Mouse (Mus musculus) adrenal gland, adult 2 months (tissue): Measurements from ENCODE around the gene Ttc9c. TPM values are rescaled to one million over a fixed set of nuclear protein-coding genes. Genes with fewer than 3 reads are reported as not detected.

Experiments
- DNase-seq: peaks from one replicate; pipeline ENCODE4 v3.0.0; 2021
- polyA plus RNA-seq: library from polyadenylated mRNA; depleted of rRNA; stranded (reverse); fragments of >200 nt; gene quantifications from 2 replicates; pipeline ENCODE4 v1.2.3, GENCODE M21; 2012; rRNA removed
- total RNA-seq, 2 experiments: library from RNA; stranded (reverse); gene quantifications; 2 replicates each; pipeline ENCODE4 v1.2.3; 2021

Ttc9c gene
- total and polyA plus RNA-seq, 3 experiments = 7.0 to 39.3 (median 28.8) TPM

DNA sequence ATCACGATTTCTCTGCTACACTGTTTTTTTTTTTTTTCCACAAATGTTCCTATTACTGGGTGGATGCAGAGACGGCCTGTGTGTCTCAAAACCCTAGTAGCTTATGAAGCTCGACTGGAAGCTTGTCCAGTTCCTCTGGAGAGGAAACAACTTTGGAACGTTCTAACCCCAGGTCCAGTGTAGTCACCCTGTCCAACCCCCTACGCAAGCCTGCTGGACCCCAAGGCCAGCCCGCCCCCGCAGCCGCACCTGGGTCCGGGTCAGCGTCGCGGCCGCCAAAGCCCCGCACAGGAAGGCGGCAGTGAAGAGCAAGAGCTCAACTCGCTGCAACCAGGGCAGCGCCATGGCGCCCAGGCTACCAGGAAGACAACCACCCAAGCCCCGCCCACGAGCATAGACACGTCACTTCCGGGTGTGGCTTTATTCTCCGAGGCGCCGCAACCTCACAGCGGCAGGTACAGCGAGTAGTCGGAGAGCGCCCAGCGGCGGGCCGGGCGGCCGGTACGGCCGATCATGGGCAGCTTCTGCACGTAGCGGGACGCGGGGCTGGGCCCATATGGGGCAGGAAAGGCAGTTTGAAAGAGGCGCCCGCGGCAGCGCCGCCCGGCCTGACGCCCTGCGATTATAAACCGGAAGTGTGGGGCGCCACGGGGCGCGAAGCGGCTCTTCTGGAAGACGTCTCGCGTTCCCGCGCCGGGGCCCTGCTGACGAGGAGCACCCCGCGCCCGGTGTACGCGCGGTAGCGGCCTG, 44.9 kb downstream of the Ttc9c start, which contains the start of gene Tmem179b:
Tmem179b (minus strand) TSS at position 382 of the 750 bp plus-strand sequence.
- peak; percentile 96 for DNase-seq

DNA sequence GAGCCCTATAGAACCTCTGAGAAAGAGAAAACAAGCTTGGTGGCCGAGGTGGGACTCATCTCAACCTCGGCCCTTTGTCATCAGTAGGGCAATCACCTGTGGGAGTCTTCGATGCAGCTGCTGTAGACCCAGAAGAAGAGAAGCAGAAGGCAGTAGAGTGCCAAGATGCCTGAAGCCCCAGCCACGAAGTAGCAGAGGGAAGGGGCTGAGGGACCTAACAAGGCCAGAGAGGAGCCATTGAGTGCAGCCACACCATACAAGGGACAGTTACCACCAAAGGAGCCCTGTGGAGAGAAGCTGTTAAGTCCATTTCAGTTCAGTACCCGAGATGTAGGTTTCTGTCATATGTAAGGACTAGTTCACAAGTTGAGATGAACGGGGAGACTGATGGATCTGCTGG, 45.7 kb downstream of the Ttc9c start:
- no peak for DNase-seq

DNA sequence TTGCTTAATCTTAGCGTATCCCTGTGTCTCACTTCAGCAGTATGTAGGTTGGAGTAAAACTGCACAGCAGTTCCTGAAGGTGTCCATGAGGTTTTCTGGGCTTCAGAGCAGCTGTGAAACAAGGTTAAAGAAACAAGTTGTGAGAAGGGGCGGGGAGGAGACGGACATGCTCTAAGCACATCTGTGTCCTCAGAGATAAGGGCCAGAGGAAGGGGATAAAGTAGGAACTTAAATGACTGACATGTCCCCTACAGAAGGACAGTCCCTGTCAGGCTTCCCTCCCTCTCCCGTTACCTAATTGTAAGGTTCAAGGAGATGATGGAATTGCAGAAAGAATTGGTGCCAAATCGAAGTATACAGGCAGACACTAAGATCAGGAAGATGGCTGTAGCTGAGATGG, 46.1 kb downstream of the Ttc9c start:
- no peak for DNase-seq

DNA sequence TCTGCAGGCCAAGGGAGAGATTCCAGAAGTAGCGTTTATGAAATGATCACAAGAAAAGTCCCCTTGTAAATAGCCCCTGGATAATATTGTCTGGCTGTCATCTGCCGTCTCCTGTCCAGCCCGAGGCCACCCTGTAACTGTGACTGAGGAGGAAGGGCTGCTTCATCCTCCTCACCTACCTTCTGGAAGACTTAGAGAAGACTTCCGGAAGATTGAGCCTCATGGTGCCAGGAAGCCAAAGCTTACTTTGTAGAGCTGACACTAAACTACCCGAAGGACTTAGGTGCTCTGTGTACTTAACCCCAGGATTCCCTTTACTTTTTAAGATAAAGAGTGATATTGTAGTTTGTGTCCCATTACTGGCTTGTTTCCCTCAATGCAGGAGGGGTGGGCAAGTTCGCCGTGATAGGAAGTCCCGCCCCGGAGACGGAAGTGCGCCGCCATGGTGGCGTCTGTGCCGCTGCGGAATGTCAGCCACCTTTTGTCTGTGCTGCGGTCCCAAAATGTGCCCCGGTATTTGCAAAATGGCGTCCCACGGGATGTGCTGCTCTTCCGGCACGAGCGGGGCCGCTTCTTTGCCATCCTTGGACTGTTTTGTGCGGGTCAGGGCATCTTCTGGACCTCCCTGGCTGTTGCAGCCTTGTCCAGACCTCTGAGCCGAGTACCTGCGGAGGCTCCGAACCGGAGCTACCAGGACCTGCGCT, 48.4 kb downstream of the Ttc9c start, which contains the start of gene Tmem223:
Tmem223 (plus strand) TSS at position 430 of the 704 bp plus-strand sequence.
- DNase-seq = peak; percentile 88

DNA sequence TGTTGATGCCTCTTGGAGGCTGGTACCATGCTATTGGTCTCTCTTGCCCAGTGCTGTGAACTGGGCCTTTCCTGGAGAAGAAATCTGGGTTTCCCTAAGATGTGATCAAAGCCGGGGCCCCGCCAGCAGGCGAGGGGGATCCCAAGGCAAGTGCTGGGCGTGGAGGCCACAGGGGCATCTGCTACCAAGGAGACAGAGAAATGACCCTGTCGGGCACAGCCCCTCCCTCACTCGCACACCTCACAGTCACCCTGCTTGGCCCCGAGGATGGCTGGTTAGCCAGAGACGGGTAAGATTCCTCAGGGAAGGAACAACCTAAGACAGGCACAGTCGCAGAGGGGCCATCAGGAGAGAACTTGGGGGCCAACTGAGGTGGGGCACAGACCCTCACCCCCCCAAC, 53.6 kb downstream of the Ttc9c start:
- DNase-seq = no peak

DNA sequence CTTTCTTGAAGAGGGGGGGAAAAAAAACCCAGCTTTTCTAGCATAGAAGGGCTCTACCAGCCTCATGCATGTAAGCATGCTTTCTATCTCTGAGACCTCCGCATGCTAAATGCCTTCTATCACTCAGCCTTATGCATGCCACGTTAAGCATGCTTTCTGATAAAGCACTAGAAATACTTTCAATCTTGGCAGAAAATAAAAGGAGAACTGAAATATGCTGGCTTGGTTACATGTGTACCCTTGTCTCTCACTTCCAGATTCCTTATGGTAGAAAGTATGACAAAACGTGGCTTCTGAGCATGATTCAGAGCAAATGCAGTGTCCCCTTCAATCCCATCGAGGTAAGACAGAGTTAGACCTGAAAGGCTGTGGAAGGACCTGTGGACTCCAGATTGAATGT, 55.9 kb downstream of the Ttc9c start:
- no peak for DNase-seq

DNA sequence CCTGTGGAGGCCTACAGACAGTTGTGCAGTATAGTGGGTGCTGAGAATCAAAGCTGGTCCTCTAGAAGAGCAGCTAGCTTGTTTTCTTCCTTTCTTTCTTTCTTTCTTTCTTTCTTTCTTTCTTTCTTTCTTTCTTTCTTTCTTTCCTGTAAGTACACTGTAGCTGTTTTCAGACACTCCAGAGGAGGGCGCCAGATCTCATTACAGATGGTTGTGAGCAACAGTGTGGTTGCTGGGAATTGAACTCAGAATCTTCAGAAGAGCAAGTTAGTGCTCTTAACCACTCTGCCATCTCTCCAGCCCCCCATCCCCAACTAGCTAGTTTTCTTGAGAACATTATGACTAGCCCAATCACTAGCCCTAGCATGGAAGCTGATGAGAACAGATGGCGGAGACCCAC, 58.4 kb downstream of the Ttc9c start:
- no peak for DNase-seq

Other genes with a start within 250 kb of the Ttc9c start
Only the 30 nearest of the 33 such genes appear.
- gene Chrm1, start 155.5 kb downstream of the Ttc9c start, total RNA-seq = 1 to 10 TPM in 1 of 2 experiments, under 1 TPM in 1; 0.86 to 1.9 TPM
- 1.1 and 1.5 TPM in 2 replicates for gene Chrm1, start 155.5 kb downstream of the Ttc9c start, polyA plus RNA-seq
- gene Slc3a2, start 96.0 kb downstream of the Ttc9c start, total RNA-seq = 100 to 1,000 TPM; 202 to 548 TPM
- gene Slc3a2, start 96.0 kb downstream of the Ttc9c start, polyA plus RNA-seq = 162 and 192 TPM in 2 replicates
- gene Wdr74, start 83.5 kb downstream of the Ttc9c start, total RNA-seq = 10 to 100 TPM; 54.3 to 77.1 TPM
- gene Wdr74, start 83.5 kb downstream of the Ttc9c start, polyA plus RNA-seq = 23.4 and 24.0 TPM in 2 replicates
- under 1 TPM; 0.79 to 0.84 TPM for gene 1700092M07Rik, start 78.6 kb downstream of the Ttc9c start, total RNA-seq
- not detected in 2 replicates for gene 1700092M07Rik, start 78.6 kb downstream of the Ttc9c start, polyA plus RNA-seq
- 10 to 100 TPM; 80.4 to 95.4 TPM for gene Stx5a, start 77.9 kb downstream of the Ttc9c start, total RNA-seq
- 67.1 and 73.5 TPM in 2 replicates for gene Stx5a, start 77.9 kb downstream of the Ttc9c start, polyA plus RNA-seq
- 100 to 1,000 TPM; 102 to 165 TPM for gene Nxf1, start 62.3 kb downstream of the Ttc9c start, total RNA-seq
- 43.4 and 48.0 TPM in 2 replicates for gene Nxf1, start 62.3 kb downstream of the Ttc9c start, polyA plus RNA-seq
- gene Tmem223, start 48.3 kb downstream of the Ttc9c start, total RNA-seq = 100 to 1,000 TPM; 114 to 134 TPM
- gene Tmem223, start 48.3 kb downstream of the Ttc9c start, polyA plus RNA-seq = 352 and 381 TPM in 2 replicates
- 10 to 100 TPM; 60.9 to 62.7 TPM for gene Tmem179b, start 44.9 kb downstream of the Ttc9c start, total RNA-seq
- gene Tmem179b, start 44.9 kb downstream of the Ttc9c start, polyA plus RNA-seq = 163 and 218 TPM in 2 replicates
- gene Taf6l, start 32.9 kb downstream of the Ttc9c start, total RNA-seq = 10 to 100 TPM; 11.9 to 17.2 TPM
- gene Taf6l, start 32.9 kb downstream of the Ttc9c start, polyA plus RNA-seq = 22.4 and 25.1 TPM in 2 replicates
- gene Polr2g, start 20.8 kb downstream of the Ttc9c start, total RNA-seq = 100 to 1,000 TPM in 1 of 2 experiments, 10 to 100 TPM in 1; 71.9 to 103 TPM
- 24.0 and 25.9 TPM in 2 replicates for gene Polr2g, start 20.8 kb downstream of the Ttc9c start, polyA plus RNA-seq
- 1 to 10 TPM; 2.1 to 3.4 TPM for gene Zbtb3, start 16.8 kb downstream of the Ttc9c start, total RNA-seq
- gene Zbtb3, start 16.8 kb downstream of the Ttc9c start, polyA plus RNA-seq = 1.9 and 2.4 TPM in 2 replicates
- gene Hnrnpul2, start 677 bp upstream of the Ttc9c start, total RNA-seq = 10 to 100 TPM; 56.3 to 57.4 TPM
- gene Hnrnpul2, start 677 bp upstream of the Ttc9c start, polyA plus RNA-seq = 8.4 and 10.0 TPM in 2 replicates
- 10 to 100 TPM in 1 of 2 experiments, not detected in 1; 11.6 TPM for gene AC129217.1, start 10.4 kb upstream of the Ttc9c start, total RNA-seq
- not detected in 2 replicates for gene AC129217.1, start 10.4 kb upstream of the Ttc9c start, polyA plus RNA-seq
- gene Bscl2, start 18.1 kb upstream of the Ttc9c start, total RNA-seq = 100 to 1,000 TPM; 178 to 191 TPM
- gene Bscl2, start 18.1 kb upstream of the Ttc9c start, polyA plus RNA-seq = 373 and 386 TPM in 2 replicates
- 1 to 10 TPM; 5.7 to 7.0 TPM for gene Gng3, start 19.9 kb upstream of the Ttc9c start, total RNA-seq
- gene Gng3, start 19.9 kb upstream of the Ttc9c start, polyA plus RNA-seq = 6.8 and 7.3 TPM in 2 replicates
- gene Lrrn4cl, start 31.4 kb upstream of the Ttc9c start, total RNA-seq = 1 to 10 TPM; 2.2 to 6.2 TPM
- 1.2 and 1.3 TPM in 2 replicates for gene Lrrn4cl, start 31.4 kb upstream of the Ttc9c start, polyA plus RNA-seq
- 100 to 1,000 TPM; 197 to 224 TPM for gene Ubxn1, start 52.2 kb upstream of the Ttc9c start, total RNA-seq
- gene Ubxn1, start 52.2 kb upstream of the Ttc9c start, polyA plus RNA-seq = 140 and 142 TPM in 2 replicates
- 10 to 100 TPM; 48.7 to 76.9 TPM for gene Uqcc3, start 61.6 kb upstream of the Ttc9c start, total RNA-seq
- 16.0 and 18.1 TPM in 2 replicates for gene Uqcc3, start 61.6 kb upstream of the Ttc9c start, polyA plus RNA-seq
- 10 to 100 TPM in 1 of 2 experiments, 1 to 10 TPM in 1; 5.8 to 13.3 TPM for gene Lbhd1, start 64.4 kb upstream of the Ttc9c start, total RNA-seq
- 0.28 and 1.1 TPM in 2 replicates for gene Lbhd1, start 64.4 kb upstream of the Ttc9c start, polyA plus RNA-seq
- not detected for gene Gm49403, start 64.6 kb upstream of the Ttc9c start, total RNA-seq
- not detected in 2 replicates for gene Gm49403, start 64.6 kb upstream of the Ttc9c start, polyA plus RNA-seq
- 10 to 100 TPM; 46.8 to 53.6 TPM for gene 1810009A15Rik, start 69.5 kb upstream of the Ttc9c start, total RNA-seq
- gene 1810009A15Rik, start 69.5 kb upstream of the Ttc9c start, polyA plus RNA-seq = 4.3 and 5.6 TPM in 2 replicates
- gene Gm49416, start 69.6 kb upstream of the Ttc9c start, total RNA-seq = 1 to 10 TPM; 3.2 to 4.5 TPM
- gene Gm49416, start 69.6 kb upstream of the Ttc9c start, polyA plus RNA-seq = not detected in 2 replicates
- 10 to 100 TPM; 21.5 to 23.7 TPM for gene Ints5, start 73.7 kb upstream of the Ttc9c start, total RNA-seq
- gene Ints5, start 73.7 kb upstream of the Ttc9c start, polyA plus RNA-seq = 23.5 and 29.6 TPM in 2 replicates
- gene Ganab, start 78.7 kb upstream of the Ttc9c start, total RNA-seq = 100 to 1,000 TPM; 172 to 199 TPM
- 77.2 and 98.7 TPM in 2 replicates for gene Ganab, start 78.7 kb upstream of the Ttc9c start, polyA plus RNA-seq
- 10 to 100 TPM; 57.0 to 70.5 TPM for gene B3gat3, start 101.0 kb upstream of the Ttc9c start, total RNA-seq
- gene B3gat3, start 101.0 kb upstream of the Ttc9c start, polyA plus RNA-seq = 147 and 159 TPM in 2 replicates
- 10 to 100 TPM; 37.0 to 46.9 TPM for gene Rom1, start 110.0 kb upstream of the Ttc9c start, total RNA-seq
- gene Rom1, start 110.0 kb upstream of the Ttc9c start, polyA plus RNA-seq = 105 and 116 TPM in 2 replicates
- gene Eml3, start 110.2 kb upstream of the Ttc9c start, total RNA-seq = 10 to 100 TPM; 39.7 to 51.0 TPM
- gene Eml3, start 110.2 kb upstream of the Ttc9c start, polyA plus RNA-seq = 70.6 and 80.7 TPM in 2 replicates
- gene Mta2, start 122.5 kb upstream of the Ttc9c start, total RNA-seq = 10 to 100 TPM; 81.8 to 86.1 TPM
- 15.9 and 20.6 TPM in 2 replicates for gene Mta2, start 122.5 kb upstream of the Ttc9c start, polyA plus RNA-seq
- gene Tut1, start 134.5 kb upstream of the Ttc9c start, total RNA-seq = 10 to 100 TPM; 19.6 to 23.9 TPM
- 16.3 and 22.4 TPM in 2 replicates for gene Tut1, start 134.5 kb upstream of the Ttc9c start, polyA plus RNA-seq
- 100 to 1,000 TPM; 331 to 355 TPM for gene Eef1g, start 147.7 kb upstream of the Ttc9c start, total RNA-seq
- 63.8 and 90.8 TPM in 2 replicates for gene Eef1g, start 147.7 kb upstream of the Ttc9c start, polyA plus RNA-seq